Mouse (Mus musculus) forebrain, embryonic 12.5 days (tissue): ENCODE data around the gene Usp49. TPM values are rescaled to one million over a fixed set of nuclear protein-coding genes. Genes with fewer than 3 reads are reported as not detected.

Experiments used
- polyA plus RNA-seq: library from polyadenylated mRNA; unstranded; fragments of >200 nt; fragmentation: Nextera tagmentation; extraction: Ambion mirVana; gene quantifications from 2 replicates; pipeline ENCODE4 v1.2.1, GENCODE M21; 2016

The Usp49 gene
- polyA plus RNA-seq, 1 experiment from 2014 or later: 12.2 TPM

Other genes starting within 250 kb of the Usp49 start
- gene Guca1b, start 245.3 kb upstream of the Usp49 start, polyA plus RNA-seq: 0.46 and 0.68 TPM in 2 replicates
- 0.23 and 0.60 TPM in 2 replicates for gene Guca1a, start 230.1 kb upstream of the Usp49 start, polyA plus RNA-seq
- 0.13 and 0.19 TPM in 2 replicates for gene AI661453, start 194.1 kb upstream of the Usp49 start, polyA plus RNA-seq
- gene 1700001C19Rik, start 193.3 kb upstream of the Usp49 start, polyA plus RNA-seq: 0.19 and 0.31 TPM in 2 replicates
- 31.1 and 32.9 TPM in 2 replicates for gene Taf8, start 128.4 kb upstream of the Usp49 start, polyA plus RNA-seq
- 124 and 137 TPM in 2 replicates for gene Ccnd3, start 125.6 kb upstream of the Usp49 start, polyA plus RNA-seq
- 32.7 and 33.7 TPM in 2 replicates for gene Bysl, start 19.2 kb upstream of the Usp49 start, polyA plus RNA-seq
- 38.5 and 41.5 TPM in 2 replicates for gene Med20, start 19.1 kb upstream of the Usp49 start, polyA plus RNA-seq
- gene Gm20517, start 19.1 kb upstream of the Usp49 start, polyA plus RNA-seq: 1.6 and 2.7 TPM in 2 replicates
- 346 and 368 TPM in 2 replicates for gene Tomm6, start 57.7 kb downstream of the Usp49 start, polyA plus RNA-seq
- 11.1 and 11.9 TPM in 2 replicates for gene Frs3, start 58.3 kb downstream of the Usp49 start, polyA plus RNA-seq
- 0.40 and 0.60 TPM in 2 replicates for gene Gm21981, start 63.8 kb downstream of the Usp49 start, polyA plus RNA-seq
- gene Prickle4, start 64.0 kb downstream of the Usp49 start, polyA plus RNA-seq: 0.91 and 1.0 TPM in 2 replicates
- gene Pgc, start 96.2 kb downstream of the Usp49 start, polyA plus RNA-seq: not detected in 2 replicates
- 1.7 and 2.4 TPM in 2 replicates for gene Tfeb, start 106.3 kb downstream of the Usp49 start, polyA plus RNA-seq
- gene Mdfi, start 204.0 kb downstream of the Usp49 start, polyA plus RNA-seq: 7.2 and 9.9 TPM in 2 replicates